Mouse (Mus musculus) subcutaneous adipose tissue, adult 2 months (tissue): ENCODE data around the gene Bbs4. TPM values are rescaled to one million over a fixed set of nuclear protein-coding genes. Genes with fewer than 3 reads are reported as not detected.

ENCODE experiments used
- polyA plus RNA-seq: library from polyadenylated mRNA; depleted of rRNA; stranded (reverse); fragments of >200 nt; gene quantifications from 2 replicates; pipeline ENCODE4 v1.2.3, GENCODE M21; 2012; ENCODE audit warnings: low replicate concordance; rRNA removed

Bbs4 gene
- polyA plus RNA-seq, result 4.0 and 4.1 TPM in 2 replicates

DNA sequence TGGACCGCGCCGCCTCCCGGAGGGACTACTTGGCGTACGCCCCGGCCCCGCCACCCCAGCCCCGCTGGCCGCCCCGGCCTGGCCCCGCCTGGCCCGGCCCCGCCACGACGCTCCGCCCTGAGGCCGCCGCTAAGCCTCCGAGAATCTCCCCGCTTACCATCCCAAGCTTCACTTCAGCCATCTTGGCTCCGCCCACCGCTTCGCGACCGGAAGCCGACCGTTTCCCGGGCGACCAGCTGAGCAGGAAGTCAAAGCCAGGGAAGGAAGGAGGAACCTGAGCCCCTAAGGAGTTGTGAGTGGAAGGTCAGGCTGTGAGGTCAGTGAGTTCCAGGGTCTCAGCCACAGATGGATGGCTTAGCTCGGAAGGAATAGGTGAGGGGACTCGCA lies at the start of gene Bbs4:
Gene Bbs4, minus strand, starts transcription at position 256 of the 387 bp plus-strand sequence.

DNA sequence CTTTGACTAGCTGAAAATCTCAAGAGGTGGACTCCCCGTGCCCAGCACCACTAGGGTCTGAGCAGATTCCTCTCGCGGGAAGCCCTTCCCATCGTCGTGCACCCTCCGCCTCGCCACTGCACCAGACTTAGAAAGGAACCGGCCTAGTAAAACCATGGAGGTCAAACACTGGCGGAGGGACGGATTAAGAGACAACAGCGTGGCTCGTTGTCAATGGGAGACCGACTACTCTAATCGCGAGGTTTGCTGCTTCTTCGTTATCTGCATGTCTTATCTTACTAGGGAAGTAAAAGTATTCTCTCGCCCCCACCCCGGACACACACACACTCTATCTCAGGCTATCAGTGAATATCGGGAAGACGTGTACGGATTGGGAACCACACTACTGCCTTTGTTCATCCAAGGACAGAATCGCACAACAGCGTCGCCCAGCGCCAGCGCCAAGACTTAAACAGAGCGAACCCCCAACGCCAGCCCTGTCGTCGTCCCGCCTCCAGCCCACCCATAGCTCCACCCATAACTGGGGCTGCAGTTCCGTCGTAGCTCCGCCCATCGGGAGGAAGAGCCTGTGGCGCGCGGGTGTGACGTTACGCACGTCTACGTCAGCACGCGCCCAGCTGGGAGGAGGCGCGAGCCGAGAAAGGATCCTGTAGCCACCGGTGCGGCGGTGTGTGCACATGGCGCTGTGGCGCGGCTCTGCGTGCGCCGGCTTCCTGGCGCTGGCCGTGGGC lies 62.2 kb downstream of the Bbs4 start, which contains the start of gene Adpgk:
Gene Adpgk, plus strand, starts transcription at position 602 of the 731 bp plus-strand sequence.

Other genes with a start within 250 kb of the Bbs4 start
- gene Adpgk, start 62.0 kb downstream of the Bbs4 start, polyA plus RNA-seq, result 24.3 and 26.8 TPM in 2 replicates
- 26.5 and 26.8 TPM in 2 replicates for gene Arih1, start 133.1 kb upstream of the Bbs4 start, polyA plus RNA-seq
- 128 and 151 TPM in 2 replicates for gene Hexa, start 186.0 kb upstream of the Bbs4 start, polyA plus RNA-seq
- gene Tmem202, start 186.3 kb upstream of the Bbs4 start, polyA plus RNA-seq, result 0.90 and 1.0 TPM in 2 replicates
- gene Celf6, start 224.4 kb upstream of the Bbs4 start, polyA plus RNA-seq, result 0.24 TPM in 1 of 2 replicates, not detected in the other